Mouse (Mus musculus) v-Abl transformed pro-B cells (cell line): ENCODE measurements at regions not wholly inside any gene's neighbourhood (a gene's known extent, or its start where the extent isn't known, plus 50 kb on each side); places are given as distances from the start of the nearest gene placed in this dataset.

Source experiments
- in situ Hi-C, 2 experiments: fragments of 400-800 bp; cut with MboI; formaldehyde crosslinking; loops; one replicate each; pipeline ENCODE4 v1.15.1; 2025; ENCODE audit not compliant: unreplicated experiment in 2 of 2

DNA sequence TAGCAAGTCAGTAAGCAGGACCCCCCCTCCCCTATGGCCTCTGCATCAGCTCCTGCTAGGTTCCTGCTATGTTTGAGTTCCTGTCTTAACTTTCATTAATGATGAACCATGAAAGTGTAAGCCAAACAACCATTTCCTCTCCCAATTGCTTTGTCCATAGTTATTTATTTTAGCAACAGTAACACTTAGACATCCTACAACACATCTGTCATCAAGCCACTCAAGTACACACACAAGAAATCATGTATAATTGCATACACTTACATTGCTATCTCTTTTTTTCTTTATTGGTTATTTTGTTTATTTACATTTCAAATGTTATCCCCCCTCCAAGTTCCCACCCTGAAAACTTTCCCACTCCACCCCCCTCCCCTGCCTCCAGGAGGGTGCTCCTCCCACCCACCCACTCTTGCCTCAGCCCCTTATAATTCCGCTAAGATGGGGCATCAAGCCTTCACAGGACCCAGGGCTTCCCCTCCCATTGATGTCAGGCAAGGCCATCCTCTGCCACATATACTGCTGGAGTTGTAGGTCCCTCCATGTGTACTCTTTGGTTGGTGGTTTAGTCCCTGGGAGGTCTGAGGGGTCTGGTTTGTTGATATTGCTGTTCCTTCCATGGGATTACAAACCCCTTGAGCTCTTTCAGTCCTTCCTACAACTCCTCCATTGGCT is 310.9 kb upstream of the Ccnh start:
- in situ Hi-C loops, result no loop called here

DNA sequence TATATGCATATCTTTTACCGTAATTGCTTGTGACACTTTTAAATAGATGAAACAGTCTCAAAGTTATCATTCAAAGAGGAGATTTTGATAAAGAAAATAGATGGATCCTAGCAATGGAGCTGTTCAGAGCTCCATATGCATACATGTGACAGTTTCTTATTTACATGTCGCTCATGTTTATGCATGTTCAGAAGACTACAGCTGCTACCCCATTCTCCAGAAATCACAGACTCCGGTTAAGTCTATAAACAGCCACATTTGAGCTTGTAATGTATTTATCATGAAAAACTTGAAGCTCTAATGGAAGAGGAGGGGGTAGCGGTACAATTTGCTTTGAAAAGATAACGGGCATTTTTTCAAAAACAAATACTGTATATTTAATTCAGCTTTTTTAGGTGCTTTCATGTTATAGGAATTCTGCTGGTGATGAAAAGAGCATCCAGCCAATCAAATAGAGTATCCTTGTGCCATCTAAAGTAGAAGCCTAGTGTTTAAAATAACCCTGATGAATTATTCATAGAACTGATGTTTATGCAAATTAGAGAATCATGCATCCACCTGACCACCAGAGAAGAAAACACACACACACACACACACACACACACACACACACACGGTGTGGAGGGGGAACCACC is 283.7 kb upstream of the Ccnh start:
- in situ Hi-C loops, result no loop called here

DNA sequence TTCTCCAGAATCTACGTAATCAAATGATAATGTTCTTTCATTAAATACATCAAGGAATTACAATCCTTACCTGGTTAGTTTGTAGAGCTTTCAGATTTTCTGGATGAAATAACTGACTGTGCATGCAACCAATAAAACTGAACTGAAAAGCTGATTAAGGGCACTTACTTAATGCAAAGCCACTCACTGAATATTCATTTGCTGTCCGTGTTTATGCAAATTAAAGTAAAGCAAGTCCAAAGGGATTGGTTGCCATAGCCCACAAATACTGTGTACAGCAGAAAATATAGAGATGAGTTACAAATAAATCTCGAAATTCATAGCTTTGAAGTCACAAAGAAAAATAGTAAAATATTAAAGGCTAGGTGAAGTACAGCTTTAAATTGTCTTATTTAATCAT is 283.2 kb upstream of the Ccnh start:
- in situ Hi-C loops, result no loop called here

DNA sequence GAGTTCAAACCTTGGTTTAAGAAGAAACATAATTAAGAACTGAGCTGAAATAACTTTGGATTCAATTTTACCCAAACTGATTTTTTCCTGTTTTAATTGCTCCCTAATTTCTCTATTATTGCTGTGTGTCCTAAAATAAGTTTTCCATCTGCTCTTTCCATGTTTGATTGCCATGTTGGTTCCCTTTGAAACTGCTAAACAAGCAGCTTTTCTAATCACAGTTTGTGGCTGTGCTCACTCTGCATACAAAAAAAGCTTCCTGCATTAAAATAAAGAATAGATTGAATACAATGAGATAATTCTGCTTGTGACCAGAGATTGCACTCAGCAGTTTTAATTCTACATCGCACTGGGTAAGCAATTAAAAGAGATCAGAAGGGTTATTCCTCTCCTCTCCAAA is 257.9 kb upstream of the Ccnh start:
- in situ Hi-C loops, result no loop called here

DNA sequence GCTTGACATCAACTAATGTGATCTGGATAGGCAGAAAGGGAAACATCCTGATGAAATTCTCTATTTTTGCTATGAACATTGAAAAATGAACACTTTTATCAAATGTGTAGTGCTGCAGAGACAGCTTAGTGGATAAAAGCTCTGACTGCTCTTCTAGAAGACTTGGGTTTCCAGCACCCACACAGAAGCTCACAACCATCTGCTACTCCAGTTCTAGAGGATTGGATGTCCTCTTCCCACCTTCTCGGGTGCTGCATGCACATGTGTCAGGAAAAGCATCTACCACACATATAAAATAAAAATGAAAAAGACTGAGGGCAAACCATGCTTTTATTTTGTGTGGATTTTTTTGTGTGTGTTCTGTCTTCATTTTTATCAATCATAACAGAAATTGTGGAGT is 253.6 kb upstream of the Ccnh start:
- in situ Hi-C loops, result no loop called here

DNA sequence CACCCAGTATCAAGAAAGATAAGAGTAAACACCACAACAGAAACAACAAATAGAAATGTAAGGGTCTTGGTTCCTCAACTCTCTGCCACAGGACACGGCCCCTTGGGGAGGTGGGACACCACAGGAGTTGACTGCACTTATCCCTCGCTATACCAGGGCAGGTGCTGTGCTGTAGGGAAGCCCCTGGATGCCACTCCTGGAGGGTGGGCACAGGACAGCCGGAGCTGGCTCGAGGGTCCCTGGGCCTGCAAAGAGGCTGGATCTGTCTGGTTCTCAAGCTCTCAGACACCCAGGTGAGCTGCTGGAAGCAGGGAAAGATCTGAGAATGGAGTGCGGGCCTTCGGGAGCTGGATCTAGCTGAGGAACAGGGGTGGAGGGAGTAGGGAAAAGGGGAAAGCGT is 249.5 kb upstream of the Ccnh start:
- in situ Hi-C loops, result loop anchor here in 1 of 2 experiments (10.0 kb wide), 1 partner anchor 145 kb away; no protein-coding TSS in a partner anchor

DNA sequence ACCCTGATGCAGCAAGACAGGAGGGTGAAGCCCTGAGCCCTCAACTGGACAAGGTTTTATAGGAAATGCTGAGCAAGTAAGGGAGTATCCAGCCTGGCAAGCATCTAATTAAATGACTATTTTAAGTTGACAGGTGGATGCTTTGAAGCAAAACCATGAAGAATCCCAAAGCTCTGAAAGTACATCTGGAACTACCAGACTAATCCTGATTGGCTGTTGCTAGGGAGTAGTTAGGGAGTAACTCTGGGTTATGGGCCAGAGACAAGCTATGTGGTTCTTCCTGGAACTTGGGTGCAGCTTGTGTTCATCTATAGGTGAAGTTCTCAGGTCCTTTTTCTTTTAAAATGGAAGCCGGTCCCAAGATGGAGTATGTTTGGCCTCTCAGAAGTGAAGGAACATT is 248.3 kb upstream of the Ccnh start:
- in situ Hi-C loops, result loop anchor here in 1 of 2 experiments (10.0 kb wide), 1 partner anchor 146 kb away; no protein-coding TSS in a partner anchor

DNA sequence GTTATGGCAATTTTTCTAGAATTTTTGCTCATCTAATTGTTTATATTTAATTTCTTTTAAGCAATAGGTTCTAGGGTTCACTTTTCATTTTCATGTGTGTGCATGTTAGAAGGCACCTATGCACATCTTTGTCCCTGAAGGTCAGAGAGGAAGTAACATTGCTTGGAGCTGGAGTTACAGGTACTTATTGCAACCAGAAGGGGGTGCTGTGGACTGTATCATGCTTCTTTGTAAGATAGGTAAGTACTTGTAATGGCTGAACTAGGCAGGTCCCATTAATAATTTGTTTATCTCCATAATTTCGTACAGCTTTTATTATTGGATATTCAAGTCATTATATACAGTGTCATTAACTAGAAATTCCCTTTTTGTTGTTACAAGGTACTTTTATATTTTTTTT is 238.3 kb upstream of the Ccnh start:
- in situ Hi-C loops, result loop anchor here in 1 of 2 experiments (25.0 kb wide), 1 partner anchor 211 kb away; no protein-coding TSS in a partner anchor

DNA sequence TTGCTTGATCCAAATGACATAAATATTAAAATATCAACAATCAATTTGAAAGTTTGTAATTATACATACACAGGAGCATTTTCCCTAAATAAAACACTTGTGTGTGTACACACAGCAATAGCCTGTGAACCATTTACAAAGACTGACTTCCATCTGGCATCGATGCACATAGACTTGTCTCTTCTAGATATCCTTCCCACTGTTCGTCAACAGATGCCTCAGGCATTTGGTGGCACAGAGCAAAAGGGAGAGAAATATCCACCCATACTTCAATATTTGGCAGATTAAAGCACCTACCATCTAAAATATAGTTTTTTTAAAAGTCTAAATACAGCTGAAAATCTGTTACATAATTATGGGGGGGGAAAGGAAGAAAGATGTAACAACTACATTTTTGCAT is 236.0 kb upstream of the Ccnh start:
- in situ Hi-C loops, result loop anchor here in 1 of 2 experiments (25.0 kb wide), 1 partner anchor 209 kb away; no protein-coding TSS in a partner anchor

DNA sequence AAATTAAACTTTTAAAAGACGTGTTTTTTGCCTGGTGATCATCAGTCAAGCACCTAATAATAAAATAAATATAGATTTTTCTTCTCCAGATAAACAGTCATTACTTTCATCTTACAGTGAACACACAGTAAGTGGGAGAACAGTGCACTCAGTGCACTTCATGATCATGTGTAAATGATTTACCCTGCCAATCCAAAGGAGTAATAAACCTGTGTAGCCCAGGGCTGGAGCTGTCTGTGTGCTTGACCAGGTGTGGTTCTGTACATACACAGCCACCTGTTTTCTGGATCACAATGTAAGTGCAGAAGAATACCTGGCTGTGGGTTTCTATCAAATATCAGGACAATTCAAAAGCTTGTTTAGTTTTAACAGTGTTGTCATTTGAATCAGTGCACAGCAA is 235.4 kb upstream of the Ccnh start:
- in situ Hi-C loops, result loop anchor here in 1 of 2 experiments (25.0 kb wide), 1 partner anchor 209 kb away; no protein-coding TSS in a partner anchor

DNA sequence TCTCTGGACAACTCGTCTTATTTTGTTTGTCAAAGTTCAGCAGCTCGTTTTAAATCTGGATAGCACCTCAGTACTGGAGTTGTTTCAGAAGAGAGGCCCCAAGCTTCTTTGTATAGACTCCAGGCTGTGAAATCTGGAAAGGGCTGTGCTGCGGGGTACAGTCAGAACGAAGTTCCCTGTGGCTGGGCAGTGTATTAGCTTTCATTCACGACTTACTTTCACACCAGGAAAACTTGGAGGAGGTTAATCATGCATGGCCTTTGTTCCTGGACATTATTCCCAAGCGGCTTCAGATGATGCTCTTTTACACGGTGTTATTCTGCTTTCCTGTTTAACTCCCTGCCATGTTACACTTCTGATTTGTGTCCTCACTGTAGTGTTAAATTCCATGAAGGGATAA is 220.3 kb upstream of the Ccnh start:
- in situ Hi-C loops, result loop anchor here in 1 of 2 experiments (25.0 kb wide), 1 partner anchor 193 kb away; no protein-coding TSS in a partner anchor
